Mouse (Mus musculus) intestine, embryonic 16.5 days (tissue): ENCODE results near the gene Rergl. TPM values are rescaled to one million over a fixed set of nuclear protein-coding genes. Genes with fewer than 3 reads are reported as not detected.

Experiments used
- ATAC-seq: fragments of 200-750 bp; cut with Nextera tagmentation; 2 replicates; pipeline ENCODE4 v1.8.0; 2017; ENCODE audit warnings: moderate TSS enrichment, moderate library complexity
- H3K27ac ChIP-seq: fragments of 300-500 bp; sonication (generic); 2 replicates; pipeline ENCODE4 v1.5.1; 2014; ENCODE audit warnings: mild to moderate bottlenecking, low read length
- H3K27me3 ChIP-seq: fragments of 300-500 bp; sonication (generic); replicated peaks from 2 replicates; pipeline ENCODE4 v1.6.1; 2014; ENCODE audit warnings: low read length, control low read depth, mixed read lengths; ENCODE audit not compliant: control insufficient read depth, insufficient read depth
- H3K36me3 ChIP-seq: fragments of 300-500 bp; sonication (generic); 2 replicates; pipeline ENCODE4 v1.6.1; 2014; ENCODE audit warnings: low read length, control low read depth; ENCODE audit not compliant: control insufficient read depth, insufficient read depth
- H3K4me1 ChIP-seq: fragments of 300-500 bp; sonication (generic); 2 replicates; pipeline ENCODE4 v1.6.1; 2014; ENCODE audit warnings: low read length, control low read depth, mixed read lengths; ENCODE audit not compliant: control insufficient read depth, insufficient read depth
- H3K4me2 ChIP-seq: fragments of 300-500 bp; sonication (generic); 2 replicates; pipeline ENCODE4 v1.6.1; 2014; ENCODE audit warnings: low read depth, low read length, control low read depth
- H3K4me3 ChIP-seq: fragments of 300-500 bp; sonication (generic); 2 replicates; pipeline ENCODE4 v1.5.1; 2014; ENCODE audit warnings: mild to moderate bottlenecking, low read length
- H3K9ac ChIP-seq: fragments of 300-500 bp; sonication (generic); 2 replicates; pipeline ENCODE4 v1.6.1; 2014; ENCODE audit warnings: low read depth, low read length
- H3K9me3 ChIP-seq: fragments of 300-500 bp; sonication (generic); 2 replicates; pipeline ENCODE4 v1.6.1; 2016; ENCODE audit warnings: low read length, control low read depth; ENCODE audit not compliant: control insufficient read depth
- WGBS: fragments of 180-500 bp; shearing (Covaris S2); extraction: QIAGEN DNeasy Blood & Tissue Kit; methylation state at CpG from one replicate; pipeline ENCODE4 v1.1.7; 2014; 5-methylcytosine and 5-hydroxymethylcytosine counted together
- polyA plus RNA-seq: library from polyadenylated mRNA; unstranded; fragments of >200 nt; fragmentation: Nextera tagmentation; extraction: Ambion mirVana; gene quantifications from 2 replicates; pipeline ENCODE4 v1.2.1, GENCODE M21; 2015

The Rergl gene
- 0.37 and 0.58 TPM in 2 replicates for polyA plus RNA-seq

DNA sequence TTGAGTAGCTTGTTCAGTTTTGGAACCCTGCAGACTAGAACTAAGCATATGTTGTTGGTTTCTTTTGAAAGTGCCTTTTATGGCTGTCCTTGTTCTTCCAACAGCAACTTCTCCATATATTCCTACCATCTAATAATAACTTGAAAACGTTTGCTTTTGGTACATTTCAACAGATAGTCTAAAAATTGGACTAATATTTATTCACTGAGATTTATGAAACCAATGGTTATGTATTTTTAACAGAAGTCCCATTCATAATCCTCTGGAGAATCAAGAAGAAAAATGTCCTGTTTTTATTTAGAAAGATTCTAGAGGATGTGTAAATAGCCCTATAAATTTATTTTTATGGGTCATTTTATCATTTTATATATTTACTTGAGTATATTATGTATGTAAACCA is at the start of gene Rergl:
Gene Rergl, minus strand, starts transcription at position 101 of the 400 bp plus-strand sequence.
- Histone ChIP-seq H3K4me1 (no peaks in the 10 kb centered on the region), H3K4me3 (no peak within 1 kb of the TSS), H3K27ac (no peak within 1 kb of the TSS), H3K9me3 (no peaks in the 10 kb centered on the region), H3K36me3 (no peaks in the 10 kb centered on the region), H3K27me3 (no peaks in the 10 kb centered on the region), H3K9ac (no peak within 1 kb of the TSS), H3K4me2 (no peak within 1 kb of the TSS)
- no peak for ATAC-seq
- WGBS: 24% methylated on average over 1 of the region's 1 CpGs

DNA sequence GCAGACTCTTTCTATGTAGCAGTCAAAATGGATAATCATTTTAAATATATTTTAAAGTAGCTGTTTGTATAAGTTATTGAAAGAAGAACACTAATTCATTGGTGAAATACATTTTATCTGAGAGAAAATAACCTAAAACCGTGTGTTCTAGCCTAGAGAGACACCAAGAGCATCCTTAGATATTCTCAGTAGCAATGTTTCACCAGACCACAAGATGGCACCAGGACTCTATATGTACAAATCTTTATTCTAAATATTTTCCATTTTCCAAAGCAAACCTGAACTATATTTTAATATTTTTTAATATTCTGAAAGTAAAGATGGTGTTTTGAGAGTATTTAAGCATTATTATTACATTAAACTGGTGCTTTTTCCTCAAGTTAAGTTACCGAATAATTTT is 36.7 kb upstream of the Rergl start:
- no peak overlapping the region for H3K27ac ChIP-seq
- no peaks in the 10 kb centered on the region for H3K9me3 ChIP-seq
- ATAC-seq: no peak
- no peak overlapping the region for H3K4me2 ChIP-seq
- no peak overlapping the region for H3K9ac ChIP-seq
- H3K4me3 ChIP-seq: no peak overlapping the region
- 56% methylated on average over 2 of the region's 2 CpGs for WGBS
- H3K27me3 ChIP-seq: no peaks in the 10 kb centered on the region
- H3K4me1 ChIP-seq: no peaks in the 10 kb centered on the region
- no peaks in the 10 kb centered on the region for H3K36me3 ChIP-seq

- Histone ChIP-seq H3K27ac (no peak overlapping the region), H3K27me3 (no peaks in the 10 kb centered on the region), H3K4me1 (no peaks in the 10 kb centered on the region), H3K36me3 (no peaks in the 10 kb centered on the region), H3K9me3 (no peaks in the 10 kb centered on the region), H3K9ac (no peak overlapping the region), H3K4me3 (no peak overlapping the region), H3K4me2 (no peak overlapping the region)
- no peak for ATAC-seq
Measured at GRCm38 (mm10) chr6:139525406-139525805, 23.6 kb upstream of the Rergl start.

- Histone ChIP-seq H3K9me3 (no peaks in the 10 kb centered on the region), H3K36me3 (no peaks in the 10 kb centered on the region), H3K9ac (no peak overlapping the region), H3K4me3 (no peak overlapping the region), H3K27me3 (no peaks in the 10 kb centered on the region), H3K4me2 (no peak overlapping the region), H3K27ac (no peak overlapping the region), H3K4me1 (no peaks in the 10 kb centered on the region)
- WGBS: 43% methylated on average over 5 of the region's 5 CpGs
- no peak for ATAC-seq
Measured at GRCm38 (mm10) chr6:139524288-139524687, 22.5 kb upstream of the Rergl start.

DNA sequence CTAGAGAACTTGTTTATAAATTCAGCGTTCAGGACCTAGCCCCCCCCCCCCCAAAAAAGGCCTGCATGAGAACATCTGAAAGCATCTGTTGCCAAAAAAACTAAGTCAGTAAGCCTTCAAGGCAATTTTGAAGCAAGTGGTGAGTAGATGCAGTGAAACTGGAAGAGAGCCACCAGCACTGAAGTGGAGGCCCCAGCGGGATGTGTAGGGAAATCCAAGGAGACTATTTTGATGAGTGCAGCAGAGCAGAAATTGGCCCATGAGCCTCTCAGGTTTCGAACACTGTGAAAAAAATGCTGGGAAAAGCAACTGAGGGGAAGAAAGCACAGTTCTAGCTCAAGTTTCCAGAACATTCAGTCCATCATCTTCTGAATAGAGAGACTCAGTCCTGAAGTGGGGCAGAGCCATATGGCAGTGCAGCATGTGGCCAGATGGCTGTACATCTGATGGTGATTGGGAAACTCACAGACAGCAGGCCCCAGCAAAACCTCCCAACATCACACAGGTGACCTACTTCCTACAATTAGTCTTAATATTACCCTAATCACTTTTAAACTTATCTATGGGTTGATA is 13.2 kb upstream of the Rergl start:
- H3K4me1 ChIP-seq: no peaks in the 10 kb centered on the region
- H3K4me2 ChIP-seq: no peak overlapping the region
- H3K4me3 ChIP-seq: no peak overlapping the region
- 69% methylated on average over 3 of the region's 3 CpGs for WGBS
- peaks cover 5% of the 10 kb centered on the region; the same call in 1 of the 2 replicates for H3K9me3 ChIP-seq
- H3K27ac ChIP-seq: no peak overlapping the region
- no peak for ATAC-seq
- H3K9ac ChIP-seq: no peak overlapping the region
- no peaks in the 10 kb centered on the region for H3K27me3 ChIP-seq
- H3K36me3 ChIP-seq: no peaks in the 10 kb centered on the region

GRCm38 (mm10) chr6:139479730-139480129 is 22.0 kb downstream of the Rergl start:
- H3K4me2 ChIP-seq: no peak overlapping the region
- H3K9ac ChIP-seq: no peak overlapping the region
- no peaks in the 10 kb centered on the region for H3K4me1 ChIP-seq
- no peak overlapping the region for H3K4me3 ChIP-seq
- no peaks in the 10 kb centered on the region for H3K27me3 ChIP-seq
- H3K9me3 ChIP-seq: no peaks in the 10 kb centered on the region
- no peak overlapping the region for H3K27ac ChIP-seq
- no peaks in the 10 kb centered on the region for H3K36me3 ChIP-seq
- ATAC-seq: no peak

GRCm38 (mm10) chr6:139464980-139465379 is 36.8 kb downstream of the Rergl start:
- no peak overlapping the region for H3K4me3 ChIP-seq
- no peak overlapping the region for H3K4me2 ChIP-seq
- no peak overlapping the region for H3K9ac ChIP-seq
- H3K9me3 ChIP-seq: no peaks in the 10 kb centered on the region
- no peaks in the 10 kb centered on the region for H3K27me3 ChIP-seq
- H3K27ac ChIP-seq: no peak overlapping the region
- no peaks in the 10 kb centered on the region for H3K4me1 ChIP-seq
- 67% methylated on average over 6 of the region's 6 CpGs for WGBS
- no peak for ATAC-seq
- H3K36me3 ChIP-seq: no peaks in the 10 kb centered on the region

- Histone ChIP-seq H3K36me3 (no peaks in the 10 kb centered on the region), H3K9ac (no peak overlapping the region), H3K27ac (no peak overlapping the region), H3K4me1 (no peaks in the 10 kb centered on the region), H3K27me3 (no peaks in the 10 kb centered on the region), H3K4me3 (no peak overlapping the region), H3K4me2 (no peak overlapping the region), H3K9me3 (no peaks in the 10 kb centered on the region)
- ATAC-seq: no peak
- 90% methylated on average over 2 of the region's 2 CpGs for WGBS
Measured at GRCm38 (mm10) chr6:139464292-139464691, 37.5 kb downstream of the Rergl start.

GRCm38 (mm10) chr6:139461094-139461493 is 40.7 kb downstream of the Rergl start:
- Histone ChIP-seq H3K9ac (no peak overlapping the region), H3K4me2 (no peak overlapping the region), H3K4me3 (no peak overlapping the region), H3K9me3 (no peaks in the 10 kb centered on the region), H3K27ac (no peak overlapping the region), H3K27me3 (no peaks in the 10 kb centered on the region), H3K36me3 (no peaks in the 10 kb centered on the region), H3K4me1 (no peaks in the 10 kb centered on the region)
- no peak for ATAC-seq
- WGBS: 36% methylated on average over 5 of the region's 5 CpGs

DNA sequence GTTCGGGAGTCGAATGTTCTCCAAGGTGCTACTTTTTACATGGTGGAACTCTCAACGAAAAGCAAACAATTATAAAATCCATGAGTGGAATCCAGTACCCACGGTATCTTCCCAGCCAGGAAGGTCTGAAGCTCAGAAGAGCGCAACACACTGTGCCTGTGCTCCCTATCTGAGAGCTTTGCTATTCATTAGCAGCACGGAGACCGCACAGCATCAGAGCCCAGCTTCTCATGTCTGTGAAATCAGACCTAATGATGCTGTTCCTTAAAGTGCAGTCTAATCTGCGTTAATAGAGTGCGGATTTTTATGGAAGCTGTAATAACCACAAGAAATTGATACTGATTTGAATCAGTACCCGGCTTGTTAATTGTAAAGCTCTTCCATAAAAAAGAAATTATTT is 41.3 kb downstream of the Rergl start:
- H3K27me3 ChIP-seq: no peaks in the 10 kb centered on the region
- no peak overlapping the region for H3K4me3 ChIP-seq
- WGBS: 85% methylated on average over 10 of the region's 10 CpGs
- no peak for ATAC-seq
- H3K9ac ChIP-seq: no peak overlapping the region
- no peaks in the 10 kb centered on the region for H3K36me3 ChIP-seq
- no peak overlapping the region for H3K27ac ChIP-seq
- H3K9me3 ChIP-seq: no peaks in the 10 kb centered on the region
- H3K4me1 ChIP-seq: no peaks in the 10 kb centered on the region
- H3K4me2 ChIP-seq: no peak overlapping the region
